Mouse (Mus musculus) kidney, adult 18-20 months (tissue): ENCODE data around the gene Barx1.
A peak's percentile ranks its signal among the peaks of the same experiment; 100 is the strongest.

Source experiments
- DNase-seq: peaks from one replicate; pipeline ENCODE4 v3.0.0; 2021

Barx1 gene

DNA sequence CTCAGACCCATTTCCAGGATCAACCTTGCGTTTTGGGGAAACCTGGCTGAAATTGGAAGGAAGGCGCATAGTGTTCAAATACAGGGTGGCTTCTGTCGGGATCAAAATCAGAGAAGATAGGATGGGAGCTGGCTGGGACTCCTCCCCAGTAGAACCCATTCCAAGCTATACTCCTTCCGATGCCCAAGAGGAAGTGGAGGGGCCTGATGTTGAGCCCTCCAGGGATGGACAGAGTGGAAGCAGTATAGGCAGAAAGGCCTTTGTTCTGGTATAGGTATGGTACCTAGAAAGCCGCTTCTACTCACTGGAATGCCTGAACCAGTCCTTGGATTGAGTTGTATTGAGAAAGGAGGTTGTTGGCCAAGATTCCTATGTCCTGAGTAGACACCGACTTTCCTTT is 2.1 kb upstream of the Barx1 start:
- no peak for DNase-seq

DNA sequence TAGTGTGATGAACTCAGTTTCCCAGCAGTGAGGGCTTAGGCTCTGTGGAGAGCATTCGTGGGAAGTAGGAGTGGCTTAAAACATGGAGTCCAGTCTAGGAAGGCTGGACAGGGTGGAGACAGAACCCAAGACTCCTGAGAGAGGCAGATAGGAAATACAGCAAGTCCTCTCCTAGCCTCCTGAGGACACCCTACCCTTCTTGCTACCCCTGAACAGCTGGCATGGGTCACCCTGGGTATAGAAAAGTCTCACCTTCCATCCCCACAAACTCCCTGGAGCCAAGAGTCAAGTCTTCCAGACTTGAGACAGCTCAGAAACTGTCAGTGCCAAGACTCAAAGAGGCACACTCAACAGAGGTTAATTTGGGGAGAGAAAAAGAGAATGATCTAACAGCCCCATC is 1.2 kb upstream of the Barx1 start:
- no peak for DNase-seq

DNA sequence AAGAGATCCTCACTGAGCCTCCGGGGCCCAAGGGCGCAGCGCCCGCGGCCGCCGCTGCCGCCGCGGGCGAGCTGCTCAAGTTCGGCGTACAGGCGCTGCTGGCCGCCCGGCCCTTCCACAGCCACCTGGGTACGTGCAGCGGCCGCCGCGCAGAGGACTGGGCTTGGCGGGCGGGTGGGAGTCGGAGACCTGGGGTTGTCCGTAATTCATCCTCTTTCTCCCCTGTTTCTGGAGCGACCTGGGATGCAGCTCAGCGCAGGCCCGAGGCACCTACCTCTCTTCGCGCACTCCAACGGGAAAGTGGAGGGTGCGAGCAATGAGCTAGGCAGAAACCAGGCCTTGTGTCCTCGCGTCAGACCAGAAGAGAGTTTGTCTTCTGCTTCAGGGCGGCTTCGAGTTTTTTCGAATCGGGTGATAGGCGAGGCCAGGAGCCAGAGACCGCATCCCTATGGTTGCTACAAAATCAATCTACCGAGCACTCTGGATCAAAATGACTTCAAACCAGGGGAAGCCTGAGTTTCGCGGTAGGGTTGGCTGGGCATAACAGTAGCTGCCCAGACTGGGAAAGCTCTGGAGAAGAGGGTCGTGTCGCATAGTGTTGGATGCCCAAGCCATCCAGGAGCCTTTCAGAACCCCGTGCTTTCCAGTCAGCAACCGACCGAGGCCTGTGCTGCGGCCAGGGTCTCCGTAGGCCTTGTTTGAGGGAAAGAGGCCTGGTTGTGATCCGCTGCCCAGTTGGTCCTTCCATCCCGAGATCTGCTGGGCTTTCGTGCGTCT is 601 bp downstream of the Barx1 start:
- peak; percentile 11 for DNase-seq

DNA sequence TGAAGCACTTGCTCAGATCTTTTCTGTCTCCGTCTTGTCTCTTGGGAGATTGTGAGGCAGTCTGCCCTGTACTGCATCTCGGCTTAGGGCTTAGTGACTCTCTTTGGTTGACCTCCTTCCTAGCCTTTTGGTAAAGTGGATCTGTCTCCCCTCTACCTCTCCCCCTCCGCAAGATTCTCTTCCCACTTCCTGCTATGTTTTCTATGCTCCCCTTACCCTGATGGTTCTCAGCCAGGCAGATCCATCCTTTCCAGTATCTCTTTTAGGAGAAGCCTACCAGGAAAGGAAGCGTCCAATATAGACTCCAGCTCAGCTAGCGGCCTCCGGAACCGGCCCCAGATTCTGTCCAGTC is 1.2 kb downstream of the Barx1 start:
- no peak for DNase-seq

- DNase-seq, result peak; percentile 17
Measured at GRCm38 (mm10) chr13:48664916-48665655, 2.3 kb downstream of the Barx1 start.

DNA sequence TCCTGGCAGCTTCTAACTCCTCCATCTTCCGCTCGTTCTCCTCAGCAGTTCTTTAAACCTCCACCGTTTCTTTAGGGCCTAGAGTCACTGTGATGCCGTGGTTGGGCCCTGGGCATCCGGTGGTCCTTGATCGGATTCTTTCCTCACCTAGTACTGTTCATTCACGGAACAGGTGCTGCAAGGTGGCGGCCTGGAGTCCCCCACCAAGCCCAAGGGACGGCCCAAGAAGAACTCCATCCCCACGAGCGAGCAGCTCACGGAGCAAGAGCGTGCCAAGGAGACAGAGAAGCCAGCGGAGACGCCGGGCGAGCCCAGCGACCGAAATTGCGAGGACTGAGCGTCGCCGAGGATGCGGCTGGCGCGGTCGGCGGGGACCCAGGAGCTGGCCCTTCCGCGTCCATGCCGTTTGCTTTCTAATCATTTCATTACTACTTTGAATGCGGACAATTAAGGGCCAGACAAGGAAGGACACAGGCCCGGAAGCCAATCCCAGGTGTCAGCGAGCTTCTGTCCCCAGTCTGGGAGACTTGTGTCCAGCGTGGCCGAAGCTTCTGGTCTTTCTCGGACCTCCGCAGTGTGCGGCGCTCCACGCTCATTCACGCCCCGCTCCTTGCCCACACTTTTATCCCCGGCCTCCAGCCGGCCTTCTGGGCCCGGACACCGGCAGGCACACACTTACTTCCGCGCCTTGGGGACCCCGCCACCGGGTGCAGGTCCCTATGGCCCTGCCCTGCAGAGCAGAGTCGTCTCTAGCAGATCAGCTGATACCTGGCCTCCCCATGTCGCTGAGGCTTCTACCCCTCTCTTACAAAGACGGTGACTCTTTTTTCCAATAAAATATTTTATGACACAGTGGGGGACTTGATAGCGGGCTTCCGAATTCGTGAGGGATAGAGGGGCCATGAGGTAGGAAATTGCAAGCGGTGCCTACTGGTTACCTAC is 3.1 kb downstream of the Barx1 start:
- DNase-seq, result peak; percentile 12

GRCm38 (mm10) chr13:48667461-48667860 is 4.7 kb downstream of the Barx1 start:
- DNase-seq, result no peak

DNA sequence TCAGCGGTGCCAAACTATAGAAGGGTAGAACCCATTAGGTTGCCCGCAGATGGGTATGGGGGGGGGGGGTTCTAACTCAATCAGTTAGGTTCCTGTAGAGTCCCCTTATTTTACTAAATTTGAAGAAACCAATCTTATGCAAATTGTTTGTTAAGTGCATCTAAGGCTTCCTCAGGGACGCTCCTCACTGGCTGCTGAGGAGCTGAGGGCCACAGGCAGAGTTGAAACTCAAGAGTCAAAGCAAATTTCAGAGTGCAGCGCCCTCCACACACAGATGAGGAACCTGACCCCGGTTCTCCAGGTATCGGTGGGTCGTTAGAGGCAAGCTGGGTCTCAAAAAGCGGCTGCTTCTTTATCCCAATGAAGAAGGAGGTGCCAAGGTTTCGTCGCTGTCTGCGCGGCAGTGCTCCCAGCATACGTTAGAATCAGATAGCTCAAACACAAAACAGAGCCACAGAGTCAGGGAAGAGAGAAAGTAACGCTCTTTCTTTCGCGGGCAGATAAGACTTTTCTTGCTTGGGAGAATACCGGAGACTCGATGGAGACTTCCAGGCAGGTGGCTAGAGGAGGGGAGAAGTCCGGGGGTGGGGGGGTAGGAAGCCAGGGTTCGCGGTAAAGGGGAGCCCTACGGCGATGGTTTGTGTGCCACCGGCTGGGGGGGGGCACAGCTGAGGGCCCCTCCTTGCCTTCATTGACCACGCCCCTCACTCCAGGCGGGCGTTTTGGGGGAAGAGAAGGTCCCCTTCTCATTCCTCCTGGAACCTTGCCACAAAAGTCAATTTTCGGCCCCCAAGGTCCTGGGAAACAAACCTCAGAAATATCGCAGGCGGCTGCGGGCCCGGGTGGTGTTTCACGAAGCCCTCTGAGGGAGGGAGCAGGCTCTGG is 5.5 kb downstream of the Barx1 start:
- no peak for DNase-seq

GRCm38 (mm10) chr13:48668976-48669534 is 6.3 kb downstream of the Barx1 start:
- DNase-seq, result peak; percentile 13

- DNase-seq, result no peak
Measured at GRCm38 (mm10) chr13:48672312-48672840, 9.6 kb downstream of the Barx1 start.

DNA sequence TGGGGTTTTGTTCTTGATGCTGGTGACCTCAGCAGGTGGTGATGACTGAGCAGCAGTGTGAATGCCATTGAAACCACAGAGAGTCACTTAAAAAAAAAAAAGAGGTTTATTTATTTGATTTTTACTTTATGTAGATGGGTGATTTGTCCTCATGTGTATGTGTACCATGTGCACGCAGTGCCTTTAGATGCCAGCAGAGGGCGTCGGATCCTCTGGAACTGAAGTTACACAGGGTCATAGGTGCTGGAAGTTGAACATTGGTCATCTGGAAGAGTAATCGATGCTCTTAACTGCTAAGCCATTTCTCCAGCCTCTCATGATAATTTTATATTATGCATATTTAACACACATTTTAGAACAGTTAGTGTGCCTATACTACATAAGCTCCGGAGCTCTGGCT is 11.8 kb downstream of the Barx1 start:
- no peak for DNase-seq

DNA sequence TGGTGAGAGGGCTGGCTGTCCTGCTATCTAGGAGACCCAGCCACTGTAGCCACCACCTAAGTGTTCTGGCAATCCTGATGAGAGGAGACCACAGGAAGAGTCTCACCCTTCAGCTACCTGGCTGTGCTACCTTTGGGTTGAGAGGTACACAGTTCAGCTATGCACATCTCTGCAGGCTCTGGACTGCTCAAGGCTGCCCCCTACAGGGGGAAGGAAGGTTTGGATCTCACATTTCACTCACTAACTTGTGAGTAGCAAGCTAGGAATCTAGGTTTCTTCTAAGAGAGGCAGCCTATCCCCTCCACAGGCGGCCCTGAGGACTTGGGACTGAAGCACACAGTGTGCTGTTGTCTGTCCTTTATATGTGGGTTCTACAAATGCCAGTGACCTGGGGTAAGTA is 16.6 kb downstream of the Barx1 start:
- peak; percentile 52 for DNase-seq

- no peak for DNase-seq
Measured at GRCm38 (mm10) chr13:48686666-48687065, 23.9 kb downstream of the Barx1 start.

- no peak for DNase-seq
Measured at GRCm38 (mm10) chr13:48691991-48692390, 29.2 kb downstream of the Barx1 start.

- no peak for DNase-seq
Measured at GRCm38 (mm10) chr13:48694090-48695064, 31.6 kb downstream of the Barx1 start.

DNA sequence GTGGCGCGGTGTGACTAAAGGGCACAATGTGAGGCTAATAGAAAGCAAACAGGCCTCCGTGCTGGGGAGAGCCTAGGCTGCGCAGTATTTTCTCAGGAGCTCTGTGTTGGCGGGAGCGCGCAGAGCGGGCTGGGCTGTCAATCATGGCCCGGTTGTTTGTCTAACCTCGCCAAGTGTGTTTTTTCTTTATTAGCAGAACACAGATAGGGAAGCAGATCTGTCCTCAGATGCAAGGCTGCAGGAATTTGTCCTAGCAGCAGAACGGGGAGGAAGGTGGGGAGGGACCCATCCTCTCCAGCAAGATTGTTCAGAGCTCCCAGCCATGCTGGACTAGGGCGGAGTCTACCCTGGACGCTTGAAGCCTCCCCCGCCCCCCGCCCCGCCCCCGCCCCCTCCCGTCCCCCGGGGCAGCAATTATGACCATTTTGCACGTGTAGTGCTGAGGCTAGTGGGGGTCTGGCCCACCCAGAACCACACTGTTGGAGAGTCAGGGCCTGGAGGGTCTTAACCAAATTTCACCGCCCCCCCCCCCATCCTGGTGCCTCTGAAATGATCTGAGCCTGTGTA is 43.7 kb downstream of the Barx1 start:
- no peak for DNase-seq

DNA sequence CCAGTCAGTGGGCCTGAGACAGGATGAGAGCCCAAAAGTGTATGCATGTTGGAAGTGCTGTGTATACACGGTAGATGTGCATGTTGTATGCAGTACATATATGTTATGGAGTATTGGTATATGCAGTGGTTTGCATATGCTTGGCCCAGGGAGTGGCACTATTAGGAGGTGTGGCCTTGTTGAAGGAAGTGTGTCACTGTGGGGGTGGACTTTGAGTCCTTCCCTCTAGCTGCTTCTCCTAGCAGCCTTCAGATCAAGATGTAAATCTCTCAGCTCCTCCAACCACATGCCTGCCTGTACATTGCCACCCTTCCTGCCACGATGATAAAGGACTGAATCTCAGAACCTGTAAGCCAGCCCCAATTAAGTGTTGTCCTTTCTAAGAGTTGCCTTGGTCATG is 49.9 kb downstream of the Barx1 start:
- DNase-seq, result no peak

GRCm38 (mm10) chr13:48716075-48716474 is 53.3 kb downstream of the Barx1 start:
- no peak for DNase-seq
